Mouse (Mus musculus) adrenal gland, postnatal 14 days (tissue): ENCODE measurements around the gene Adcy9. TPM values are rescaled to one million over a fixed set of nuclear protein-coding genes. Genes with fewer than 3 reads are reported as not detected.
A peak's percentile ranks its signal among the peaks of the same experiment; 100 is the strongest.
"Not testable (repeated sequence)": the region's sequence is repeated elsewhere in the genome, so short reads cannot be mapped to it uniquely, and the experiment has no call there.

Experiments used
- DNase-seq: peaks from one replicate; pipeline ENCODE4 v3.0.0; 2021; ENCODE audit warnings: mixed read lengths
- total RNA-seq: library from RNA; stranded (reverse); gene quantifications from 2 replicates; pipeline ENCODE4 v1.2.3, GENCODE M21; 2021

Gene Adcy9
- total RNA-seq, 1 experiment from 2014 or later = 38.7 TPM

DNA sequence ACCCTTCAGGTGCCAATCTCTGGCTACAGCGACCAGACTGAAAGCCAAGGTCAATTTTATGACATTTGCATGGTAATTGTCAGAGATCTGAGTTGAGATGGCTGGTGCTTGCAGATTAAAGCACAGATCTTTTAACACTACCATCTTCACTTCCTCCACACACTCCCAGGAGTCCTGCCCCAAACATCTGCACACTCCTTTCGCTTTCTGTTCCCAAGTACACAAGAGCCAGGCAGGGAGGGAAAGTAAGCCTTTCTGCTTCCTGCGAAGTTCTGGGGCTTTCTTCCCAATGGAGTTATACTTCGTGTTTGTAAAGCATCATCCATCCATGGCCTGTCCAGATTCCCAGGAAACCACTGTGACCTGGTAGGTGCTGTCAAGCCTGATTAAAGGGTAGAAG, 38.8 kb downstream of the Adcy9 start:
- peak; percentile 38 for DNase-seq

DNA sequence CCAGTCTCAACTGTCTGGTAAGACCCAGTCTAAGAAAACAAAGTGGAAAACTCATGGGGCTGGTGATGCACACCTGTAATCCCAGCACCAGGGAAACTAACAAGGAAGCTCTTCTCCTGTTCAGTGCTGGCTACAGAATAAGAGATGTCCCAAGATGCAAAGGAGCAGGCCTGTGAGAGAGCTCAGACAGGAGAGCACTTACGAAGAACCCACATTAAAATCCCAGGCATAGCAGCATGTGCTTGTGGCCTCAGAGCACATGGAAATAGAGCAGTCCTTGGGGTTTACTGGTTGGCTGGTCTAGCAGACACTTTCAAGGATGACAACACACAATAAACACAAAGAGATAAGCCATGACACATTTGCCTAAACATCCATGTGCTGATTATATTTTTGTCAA, 41.5 kb downstream of the Adcy9 start:
- DNase-seq = no peak

DNA sequence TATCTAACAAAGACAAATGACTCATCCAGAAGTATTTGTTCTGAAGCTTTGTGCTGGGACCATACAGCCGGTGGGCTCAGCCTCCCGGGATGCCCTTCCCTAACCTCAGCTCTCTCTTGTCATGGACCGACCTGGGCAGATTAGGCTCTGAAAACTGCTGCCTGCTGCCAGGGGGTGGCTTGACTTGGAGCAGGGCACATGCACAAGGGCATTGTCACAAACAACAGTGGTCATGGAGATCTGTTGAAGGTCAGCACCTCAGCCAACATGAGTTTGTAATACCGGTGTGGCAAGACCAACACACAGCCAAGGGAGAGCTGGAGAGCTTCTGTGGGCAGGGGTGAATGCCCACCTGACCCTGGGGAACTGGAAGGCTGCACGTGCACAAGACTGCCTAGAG, 42.7 kb downstream of the Adcy9 start:
- DNase-seq = peak; percentile 81

DNA sequence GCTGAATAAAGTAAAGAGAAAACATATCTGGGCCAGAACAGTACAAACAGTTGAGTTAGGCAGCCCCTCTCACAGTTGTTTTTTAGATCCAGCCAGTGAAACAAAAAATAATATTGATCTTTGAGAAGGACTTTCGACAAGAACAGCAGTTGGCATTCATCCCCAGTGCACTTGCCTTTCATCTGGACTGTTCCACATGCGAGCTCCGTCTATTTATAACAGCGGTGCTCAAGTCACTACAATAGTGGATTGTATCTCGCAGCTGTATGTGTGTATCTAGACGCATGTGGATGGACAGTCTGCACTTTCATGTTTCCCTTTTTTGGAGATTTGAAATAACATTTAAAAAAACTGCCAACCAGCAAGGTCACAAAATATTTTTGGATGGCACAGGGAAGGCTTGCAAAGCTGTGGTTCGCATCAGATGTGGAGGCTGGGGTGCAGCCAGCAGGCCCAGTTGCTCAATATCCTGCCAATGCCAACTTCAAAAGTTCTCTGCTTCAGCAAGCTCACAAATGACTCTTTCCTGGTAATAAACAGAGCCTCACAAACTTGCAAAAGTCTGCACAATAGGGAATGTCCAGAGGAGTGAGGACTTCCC, 45.4 kb downstream of the Adcy9 start:
- peak; percentile 81 for DNase-seq

DNA sequence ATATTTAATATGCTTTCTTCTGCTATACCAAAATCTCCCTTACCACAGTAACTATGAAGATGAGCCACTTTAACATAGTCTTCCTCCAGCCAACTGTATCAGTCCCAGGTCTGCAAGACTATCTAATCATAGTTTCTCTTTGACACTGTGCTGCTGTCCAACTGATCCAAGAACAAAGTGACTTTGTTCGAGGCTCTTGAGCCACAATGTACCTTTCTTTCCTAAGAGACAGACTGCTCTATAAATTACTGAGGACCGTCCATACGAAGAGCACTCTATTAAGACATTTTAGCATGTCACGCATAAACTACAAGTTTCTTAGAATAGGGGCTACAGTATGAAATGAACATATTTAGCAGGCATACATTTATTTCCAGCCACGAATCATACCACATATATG, 46.0 kb downstream of the Adcy9 start:
- DNase-seq = no peak

DNA sequence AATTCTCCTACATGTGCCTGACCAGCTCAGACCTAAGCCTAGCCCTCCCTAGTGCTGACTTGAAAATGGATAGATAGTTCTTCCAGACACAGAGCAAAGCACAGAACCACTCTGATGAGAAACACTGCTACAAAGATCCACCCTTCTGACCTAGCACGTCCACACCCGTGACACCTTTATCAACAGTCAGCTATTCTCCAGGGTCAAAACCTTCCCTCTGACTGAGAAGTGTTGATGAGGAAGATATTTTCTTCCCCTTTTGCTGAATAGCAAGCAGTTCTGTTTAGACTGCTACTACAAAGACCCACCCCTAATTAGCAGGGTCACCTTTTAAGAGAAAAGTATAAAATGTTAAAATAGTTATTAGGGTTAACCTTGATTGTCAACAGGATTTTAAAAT, 49.3 kb downstream of the Adcy9 start:
- no peak for DNase-seq

DNA sequence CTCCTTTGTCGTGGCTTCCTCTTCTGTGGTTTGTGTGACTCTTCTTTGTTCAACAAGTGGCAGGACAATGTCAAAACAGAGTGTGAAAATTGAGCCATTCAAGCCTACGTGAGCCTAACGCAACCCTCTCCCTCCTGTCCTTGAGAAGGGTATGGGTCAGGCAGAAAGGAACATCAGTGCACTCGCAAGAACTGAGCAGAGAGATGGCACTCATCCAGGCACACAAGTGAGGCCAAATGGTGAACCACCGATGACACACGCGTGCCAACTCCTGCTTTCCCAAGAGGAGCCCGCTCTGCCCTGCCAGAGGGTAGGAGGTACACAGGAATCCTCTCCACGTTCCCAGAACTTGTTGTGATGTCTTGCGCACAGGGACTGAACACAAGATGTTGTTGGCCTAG, 50.2 kb downstream of the Adcy9 start:
- DNase-seq = peak; percentile 94

DNA sequence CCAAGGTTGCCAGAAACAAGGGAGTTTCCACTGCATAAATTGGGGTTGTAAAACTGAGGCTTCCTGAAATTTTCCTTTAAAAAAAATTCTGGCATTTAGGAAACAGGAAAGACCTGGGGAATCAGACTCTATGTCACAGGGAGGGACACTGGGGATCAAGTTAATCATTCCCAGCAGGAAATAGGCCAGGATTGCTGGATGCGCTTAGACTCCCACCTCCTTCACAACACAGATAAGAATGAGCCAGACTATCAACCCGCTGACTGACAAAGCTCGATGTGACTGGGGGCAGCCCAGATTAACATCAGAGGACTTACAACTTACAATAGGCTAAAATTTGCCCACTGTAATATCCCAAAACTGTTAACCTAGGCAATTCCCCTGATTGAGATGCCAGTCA, 52.4 kb downstream of the Adcy9 start:
- no peak for DNase-seq

DNA sequence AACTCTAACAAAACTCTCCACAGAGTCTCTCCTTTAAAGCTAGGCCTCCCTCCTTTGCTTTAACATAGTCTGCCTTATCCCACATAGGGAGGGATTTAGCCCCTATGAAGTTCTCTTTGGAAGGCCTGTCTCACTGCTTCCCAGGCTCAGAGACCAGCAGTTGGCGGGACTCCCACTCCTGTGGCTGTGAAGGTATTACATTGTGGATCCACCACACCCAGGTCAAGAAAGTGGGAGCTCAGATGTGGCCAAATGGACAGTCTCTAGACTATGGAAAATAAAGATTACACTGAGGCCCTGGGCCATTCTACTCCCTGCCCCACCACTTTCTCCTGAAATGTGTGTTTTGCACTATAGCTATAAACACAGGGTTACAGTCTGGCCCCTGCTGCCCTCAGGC, 53.0 kb downstream of the Adcy9 start:
- no peak for DNase-seq

DNA sequence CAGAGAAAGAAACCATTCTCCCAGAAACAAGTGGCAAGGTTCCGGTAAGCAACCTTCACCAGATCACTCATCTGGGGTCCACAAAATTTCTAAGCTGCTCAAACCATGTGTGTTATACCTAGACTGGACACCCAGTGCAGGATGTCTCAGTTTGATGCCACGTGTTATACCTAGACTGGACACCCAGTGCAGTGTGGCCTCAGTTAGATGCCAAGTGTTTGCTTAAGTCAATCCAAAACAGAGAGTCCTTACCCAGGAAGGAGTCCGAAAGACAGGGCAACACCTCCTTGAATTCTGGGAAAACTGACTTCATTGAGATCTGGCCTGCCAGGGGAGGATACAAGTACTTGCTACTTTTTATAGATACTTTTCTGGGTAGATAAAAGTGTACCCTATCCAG, 53.6 kb downstream of the Adcy9 start:
- DNase-seq = no peak

DNA sequence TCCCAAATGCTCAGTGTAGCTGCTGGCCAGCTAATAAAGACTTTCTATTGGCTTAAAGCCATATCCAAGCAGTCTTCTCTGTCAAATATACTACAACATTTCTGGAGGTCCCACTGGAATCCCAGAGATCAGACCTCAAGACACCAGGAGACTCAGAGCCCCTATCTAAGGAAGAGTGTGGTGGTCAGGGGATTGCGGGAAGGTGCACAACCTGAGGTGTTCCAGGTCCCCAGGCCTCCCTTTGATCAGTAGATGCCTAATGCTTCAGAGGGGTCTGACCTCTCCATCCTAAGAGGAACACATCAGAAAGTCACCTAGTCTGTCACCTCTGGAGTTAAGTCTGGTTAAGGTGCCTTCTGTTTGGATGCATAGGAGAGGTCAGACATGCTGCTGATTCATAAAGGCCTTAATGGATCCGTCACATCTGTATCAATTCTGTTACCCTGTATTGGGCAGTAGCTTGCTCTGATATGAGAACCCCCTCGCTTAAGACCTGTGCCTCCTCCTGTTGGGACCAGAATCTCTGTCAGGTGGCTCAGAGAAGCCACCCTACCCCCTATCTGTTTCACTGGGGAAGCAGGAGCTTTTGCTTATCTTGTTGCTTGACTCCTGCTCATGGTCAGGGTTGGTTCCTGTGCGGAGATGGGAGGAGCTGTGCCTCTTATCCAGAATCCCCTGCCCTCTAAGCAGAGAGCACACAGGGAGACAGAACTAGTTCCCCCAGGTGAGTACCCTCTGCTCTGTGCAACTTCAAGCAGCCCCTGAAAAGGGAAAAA, 56.8 kb downstream of the Adcy9 start:
- DNase-seq = no peak

DNA sequence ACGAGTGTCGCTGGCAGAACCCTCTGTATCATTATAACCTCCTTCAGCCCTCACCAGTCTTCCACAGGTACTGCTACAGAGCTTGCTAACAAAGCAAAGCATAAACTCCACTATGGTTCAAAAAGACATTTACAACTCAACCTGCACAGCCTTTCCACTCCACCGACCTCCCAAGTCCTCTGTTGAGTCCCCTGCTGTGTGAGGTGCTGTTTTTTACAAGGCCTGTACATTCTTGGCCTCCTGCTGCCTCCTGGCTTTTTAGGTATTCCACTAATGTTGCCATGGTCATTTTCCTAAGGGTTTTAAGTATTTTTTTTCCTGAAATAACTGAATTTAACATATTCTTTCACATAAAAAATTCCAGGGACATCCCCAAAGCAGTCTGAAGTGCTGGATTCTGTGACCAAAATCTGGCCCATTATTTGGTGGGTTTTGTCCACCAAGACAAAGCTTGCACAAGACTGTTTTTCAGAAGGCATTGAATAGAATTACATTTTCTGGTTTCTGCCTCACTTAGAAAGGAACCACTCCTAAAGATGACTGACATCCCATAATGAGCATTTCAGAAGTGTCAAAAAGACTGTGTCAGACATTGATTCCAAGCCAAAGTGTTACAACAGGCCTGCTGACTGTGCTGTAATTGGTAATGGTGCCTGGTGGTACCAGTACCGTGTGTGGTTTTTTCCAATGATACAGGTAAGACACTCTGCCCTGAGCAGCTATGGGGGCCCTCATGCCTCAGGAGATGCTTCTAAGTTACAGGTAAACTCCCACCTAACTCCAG, 64.8 kb downstream of the Adcy9 start:
- no peak for DNase-seq

DNA sequence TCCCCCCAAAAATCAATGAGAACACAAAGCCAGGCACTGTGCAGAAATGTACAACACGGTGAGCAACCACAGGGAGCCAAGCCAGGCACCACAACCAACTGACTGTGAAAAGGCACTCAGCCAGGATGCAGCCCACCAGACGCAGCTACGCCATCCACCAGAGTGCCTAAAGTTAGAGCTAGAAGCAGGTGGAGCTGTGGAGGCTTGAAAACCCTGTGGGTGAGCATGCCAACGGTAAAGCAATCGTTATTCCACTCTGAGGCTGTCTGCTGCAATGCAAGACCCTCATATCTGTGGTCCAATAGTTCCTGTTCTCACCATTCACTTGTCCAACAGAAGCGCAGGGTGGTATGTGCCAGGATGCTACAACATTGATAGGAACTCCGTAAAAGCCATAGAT, 77.7 kb downstream of the Adcy9 start:
- DNase-seq = no peak

DNA sequence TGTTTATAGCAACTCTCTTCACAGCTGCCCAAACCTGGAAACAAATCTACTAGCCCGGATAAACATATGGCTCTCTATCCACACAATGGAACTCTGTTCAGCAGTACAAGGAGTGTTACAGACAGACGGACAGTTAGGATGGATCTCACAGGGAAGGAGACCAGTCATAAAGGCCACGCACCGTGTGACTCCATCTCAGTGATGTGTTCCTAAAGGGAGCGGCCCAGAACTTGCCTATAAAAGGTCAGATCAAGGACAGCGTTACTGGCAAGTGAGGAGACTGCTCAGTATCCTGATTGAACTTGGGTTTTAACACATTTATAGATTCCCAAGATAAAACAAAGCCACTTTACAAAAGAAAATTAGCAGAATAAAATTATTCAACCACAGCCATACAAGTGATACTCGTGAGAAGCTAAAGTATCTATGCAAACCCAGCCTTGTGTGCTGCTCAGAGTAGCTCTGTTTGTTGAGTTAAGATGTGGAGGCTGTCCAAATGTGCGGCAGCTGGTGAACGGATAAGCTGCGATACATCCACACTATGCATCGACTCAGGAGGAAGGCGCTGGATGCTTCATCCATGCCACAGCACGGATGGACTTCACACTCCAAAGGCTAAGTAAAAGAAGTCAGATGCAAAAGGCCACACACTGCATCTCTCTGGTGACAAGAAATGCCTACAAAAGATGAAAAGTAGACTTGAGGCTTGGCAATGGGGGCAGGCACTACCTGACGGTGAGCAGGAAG, 78.8 kb downstream of the Adcy9 start:
- DNase-seq = peak; percentile 37

DNA sequence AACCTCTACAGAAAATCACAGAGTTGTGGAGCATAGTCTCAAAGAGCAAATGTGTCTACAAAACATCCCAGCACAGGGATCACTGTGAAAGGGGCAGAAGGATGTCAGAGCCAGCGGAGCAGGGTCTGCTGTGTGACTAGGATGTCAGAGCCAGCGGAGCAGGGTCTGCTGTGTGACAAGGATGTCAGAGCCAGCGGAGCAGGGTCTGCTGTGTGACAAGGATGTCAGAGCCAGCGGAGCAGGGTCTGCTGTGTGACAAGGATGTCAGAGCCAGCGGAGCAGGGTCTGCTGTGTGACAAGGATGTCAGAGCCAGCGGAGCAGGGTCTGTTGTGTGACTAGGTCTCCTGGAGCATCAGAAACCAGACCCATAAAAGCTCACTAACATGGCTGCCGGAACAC, 81.1 kb downstream of the Adcy9 start:
- DNase-seq = not testable (repeated sequence)

DNA sequence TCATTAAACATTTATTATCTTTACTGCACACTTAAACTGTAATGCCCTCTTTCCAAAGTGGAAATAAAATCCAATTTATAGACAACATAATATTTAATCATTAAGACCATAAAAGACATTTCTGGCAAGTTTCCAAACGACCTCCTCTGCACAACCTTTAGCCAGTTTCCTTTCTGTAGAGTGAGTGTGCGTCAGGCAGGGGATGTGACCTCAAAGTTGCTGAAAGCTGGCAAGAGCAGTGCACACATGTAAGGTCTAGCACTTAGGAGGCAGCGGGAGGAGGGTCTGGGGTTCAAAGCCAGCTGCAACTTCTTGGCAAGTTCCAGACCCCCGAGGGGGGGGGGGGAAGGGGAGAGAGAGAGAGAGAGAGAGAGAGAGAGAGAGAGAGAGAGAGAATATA, 83.0 kb downstream of the Adcy9 start:
- peak; percentile 12 for DNase-seq

DNA sequence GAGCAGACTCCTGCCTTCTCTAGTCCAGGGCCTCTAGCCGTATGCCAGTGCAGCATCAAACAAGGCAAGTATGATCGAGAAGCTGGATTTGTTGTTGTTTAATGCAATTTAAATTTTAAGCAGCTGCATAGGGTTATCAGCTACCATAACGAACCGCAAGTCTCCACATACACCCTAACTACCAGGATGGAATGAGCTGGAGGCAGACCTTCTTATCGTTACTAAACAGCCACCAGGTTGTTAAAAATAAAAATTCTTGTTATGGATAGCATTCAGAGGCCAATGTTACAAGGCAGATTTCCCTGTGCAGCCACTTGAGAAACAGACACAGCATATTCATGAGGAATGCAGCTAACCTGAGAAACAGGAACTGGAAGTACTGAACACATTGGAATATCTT, 86.5 kb downstream of the Adcy9 start:
- DNase-seq = no peak

DNA sequence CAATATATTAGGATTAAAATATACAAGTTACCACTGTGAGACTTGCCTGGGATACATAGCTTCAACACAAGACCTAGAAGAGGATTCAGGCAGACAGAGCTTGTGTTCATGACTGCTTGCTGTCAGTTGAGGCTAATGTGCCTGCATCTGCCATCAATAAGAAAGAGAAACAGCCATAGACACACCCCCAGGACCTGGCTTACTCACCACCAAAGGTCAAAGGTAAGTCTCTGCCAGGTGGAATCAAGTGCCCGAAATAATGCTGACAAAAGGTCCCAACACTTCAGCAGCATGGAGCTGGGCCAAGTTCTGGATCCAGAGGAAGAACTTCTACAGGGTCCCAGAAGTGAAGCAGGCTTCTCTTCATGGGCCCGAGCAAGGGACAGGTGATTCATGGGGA, 86.9 kb downstream of the Adcy9 start:
- no peak for DNase-seq

DNA sequence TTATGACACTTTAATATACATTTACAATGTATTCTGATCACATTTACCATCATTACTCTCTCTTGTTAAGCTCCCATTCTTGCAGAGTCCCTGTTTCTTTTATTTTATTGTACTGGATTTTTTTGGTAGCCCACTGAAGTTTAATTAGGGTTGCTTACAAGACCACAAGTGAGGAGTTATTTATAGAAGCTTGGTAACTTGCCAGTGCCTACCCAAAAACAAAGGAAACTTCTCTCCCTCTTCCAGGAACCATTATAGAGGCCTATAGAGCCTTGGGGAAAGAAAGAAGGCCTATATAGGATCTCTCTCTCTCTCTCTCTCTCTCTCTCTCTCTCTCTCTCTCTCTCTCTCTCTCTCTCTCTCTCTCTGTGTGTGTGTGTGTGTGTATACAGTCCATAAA, 93.2 kb downstream of the Adcy9 start:
- DNase-seq = no peak

DNA sequence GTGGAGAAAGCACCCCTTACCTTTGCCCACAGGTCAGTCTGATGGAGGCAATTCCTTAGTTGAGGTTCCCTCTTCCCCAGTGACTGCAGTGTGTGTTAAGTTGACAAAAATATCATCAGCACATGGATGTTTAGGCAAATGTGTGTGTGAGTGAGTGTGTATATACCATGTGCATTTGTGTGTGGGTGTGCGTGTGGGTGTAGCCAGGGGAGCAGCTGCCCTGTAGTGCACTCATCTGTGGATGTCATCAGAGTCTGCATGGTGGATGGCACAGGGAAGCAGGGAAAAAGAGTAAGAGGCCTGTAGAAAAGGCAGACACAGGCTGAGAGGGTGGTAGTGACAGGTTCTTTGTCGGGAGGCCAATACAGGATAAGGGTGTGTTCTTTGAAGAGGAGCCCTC, 94.5 kb downstream of the Adcy9 start:
- no peak for DNase-seq

DNA sequence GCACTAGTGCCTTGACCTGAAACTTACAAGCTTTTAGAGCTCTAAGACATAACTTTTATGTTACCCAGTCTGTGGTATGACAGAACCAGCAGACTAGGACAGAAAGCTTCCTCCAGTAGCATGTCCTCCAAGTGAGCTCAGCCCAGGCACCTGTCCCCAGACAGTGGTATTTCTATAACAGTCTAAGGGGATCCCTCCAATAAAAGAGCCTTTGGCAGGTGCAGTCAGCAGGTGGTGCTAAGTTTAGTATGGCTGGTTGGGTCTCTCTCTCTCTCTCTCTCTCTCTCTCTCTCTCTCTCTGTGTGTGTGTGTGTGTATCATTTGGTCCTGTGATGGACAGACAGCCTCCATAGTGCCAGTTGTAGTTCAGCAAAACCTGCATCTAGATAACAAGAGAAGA, 95.3 kb downstream of the Adcy9 start:
- DNase-seq = no peak

DNA sequence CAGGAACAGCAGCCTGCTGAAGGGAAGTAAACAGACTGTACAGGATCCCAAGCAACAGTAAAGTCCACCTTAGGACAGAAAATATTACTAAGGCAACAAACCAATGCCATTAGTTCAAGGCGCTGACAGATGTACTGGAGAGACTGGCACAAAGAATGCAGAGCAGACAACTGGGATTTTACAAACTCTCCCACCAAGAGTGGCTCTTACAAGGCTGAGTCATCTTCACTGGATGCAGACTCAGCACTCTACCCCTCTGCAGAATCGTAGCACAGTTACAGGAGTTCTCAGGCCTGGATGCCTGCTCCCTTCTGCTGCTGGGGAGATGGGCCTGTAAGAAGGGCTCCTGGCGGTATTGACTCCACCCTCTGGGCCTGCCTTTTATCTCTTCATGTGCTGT, 99.4 kb downstream of the Adcy9 start:
- no peak for DNase-seq

DNA sequence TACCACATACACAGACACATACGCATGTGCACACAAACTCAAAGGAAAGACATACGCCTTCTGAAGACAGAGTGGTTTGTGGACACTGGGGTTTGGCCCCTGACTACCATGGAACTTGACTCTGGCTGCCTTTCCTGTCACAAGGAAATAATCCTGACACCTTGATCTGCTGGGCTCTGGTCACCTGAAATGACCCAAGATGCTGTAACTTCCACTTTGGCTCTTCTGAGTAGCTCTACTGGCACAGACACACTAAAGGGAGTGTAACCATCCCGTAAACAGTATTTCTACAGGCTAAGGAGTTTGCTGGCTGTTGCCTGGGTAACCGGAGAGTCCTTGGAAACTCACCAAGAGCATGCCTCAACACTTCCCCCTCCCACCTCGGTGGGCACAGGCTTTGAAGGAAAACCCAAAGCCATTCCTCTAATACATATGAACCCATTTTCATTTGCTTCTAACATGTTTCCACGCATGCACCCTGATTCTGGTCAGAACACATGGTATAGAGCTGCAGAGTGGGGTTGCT, 102.2 kb downstream of the Adcy9 start:
- peak; percentile 57 for DNase-seq
